Comparison of ENCODE assay signal across 9 mouse cellular contexts in the genomic region with DNA sequence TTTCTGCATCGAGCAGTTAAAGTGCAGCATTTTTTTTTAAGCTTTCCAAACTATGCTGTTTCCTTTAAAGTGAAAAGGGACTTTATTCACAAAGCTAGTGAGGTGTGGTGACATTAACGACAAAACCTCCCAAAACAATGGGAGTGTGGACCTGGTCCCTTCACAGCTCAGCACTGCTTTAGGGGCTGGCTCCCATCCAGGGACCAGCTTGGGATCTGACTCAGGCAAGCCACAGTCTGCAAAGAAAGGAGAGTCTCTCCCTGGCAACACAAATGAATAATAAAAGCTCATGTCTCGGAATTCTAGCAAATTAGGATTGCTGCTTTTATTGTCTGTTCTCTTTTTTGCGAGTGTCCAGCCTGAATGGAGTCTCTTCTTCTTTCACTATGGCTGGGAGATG.
DNase-seq lines count a peak whose midpoint lies in the region.
"Had no signal": no experiment of that assay in that cellular context is flagged by ENCODE, and none has a peak within 500 bp of the region (broad histone marks: within the 10 kb centered on the region; RNA-seq: fewer than 3 reads in every experiment).

No protein-coding gene starts in this region.

- intact Hi-C loops in heart, postnatal 25 days (cut with DNase I): no loop called here

- peak; percentile 28 for DNase-seq in layer of hippocampus, adult 11-12 months (ENCODE audit: low spot score)
- DNase-seq in layer of hippocampus, adult 9-10 months (ENCODE audit: low spot score): no peak
- DNase-seq in cerebellum, adult 18-20 months: peak; percentile 77 to 79
- peak; percentile 18 to 19 for DNase-seq in frontal cortex, postnatal 36 days (ENCODE audit: low spot score in 2 of 2)
- DNase-seq in right cerebral cortex, adult 18-20 months: peak; percentile 17
- no peak for DNase-seq in adrenal gland, postnatal 14 days
- no peak for DNase-seq in kidney, adult 11 months
- DNase-seq in heart, postnatal 25 days (ENCODE audit: low spot score): no peak
- DNase-seq: spleen, adult 18-20 months had no signal

Comparison
In these comparisons a context has a peak if more than half of its experiments do, and no peak if none do; other contexts are left out.
1. DNase-seq: peak in layer of hippocampus, adult 11-12 months (single experiment), cerebellum, adult 18-20 months (2 of 2), frontal cortex, postnatal 36 days (2 of 2) and right cerebral cortex, adult 18-20 months (single experiment); none in layer of hippocampus, adult 9-10 months (single experiment), adrenal gland, postnatal 14 days (single experiment), kidney, adult 11 months (single experiment) and heart, postnatal 25 days (single experiment).